Mouse (Mus musculus): ENCODE measurements around the gene Ppp1r18. TPM values are rescaled to one million over a fixed set of nuclear protein-coding genes. Genes with fewer than 3 reads are reported as not detected.

Gene Ppp1r18
- polyA plus RNA-seq, 1 experiment from 2014 or later, result 19.1 TPM

DNA sequence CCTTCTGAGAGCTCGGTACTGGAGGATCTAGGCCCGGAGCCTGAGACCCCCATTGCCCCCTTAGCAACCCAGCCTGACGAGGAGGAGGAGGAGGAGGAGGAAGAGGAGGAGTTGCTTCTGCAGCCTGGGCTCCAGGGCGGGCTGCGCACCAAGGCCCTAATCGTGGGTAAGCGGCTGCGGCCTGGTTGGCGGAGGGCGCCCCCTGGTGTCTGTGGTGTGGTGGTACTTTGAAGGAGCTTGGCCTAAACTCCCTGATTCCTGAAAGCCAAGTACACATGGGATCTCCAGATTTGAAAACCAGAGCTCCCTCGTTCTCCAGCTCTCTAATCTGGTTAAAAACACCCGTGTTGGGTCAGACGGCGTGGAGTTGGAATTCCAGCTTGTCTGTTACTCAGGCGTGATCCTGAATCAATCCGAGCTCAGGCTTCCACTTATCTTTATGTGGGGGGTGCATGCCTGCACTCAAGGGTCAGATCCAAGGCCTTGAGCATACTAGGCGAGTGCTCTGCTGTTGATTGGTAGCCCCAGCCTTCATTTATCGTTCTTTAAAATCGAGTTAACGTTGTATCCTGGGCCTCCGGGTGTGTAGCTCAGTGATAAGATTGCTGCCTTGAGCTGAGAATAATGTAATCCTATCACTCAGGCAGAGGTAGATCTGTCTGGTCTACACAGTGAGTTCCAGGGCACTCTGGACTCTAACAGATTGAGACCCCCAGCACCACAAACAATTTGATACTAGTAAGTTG, 8.6 kb downstream of the Ppp1r18 start:
- Histone ChIP-seq H3K4me2 (replicated peaks; ENCODE audit: low read depth, low read length) (no peak overlapping the region), H3K27ac (ENCODE audit: low read depth, low read length) (no peak overlapping the region), H3K36me3 (ENCODE audit: control insufficient read depth, insufficient read depth, low read length) (peaks cover 31% of the 10 kb centered on the region), H3K9me3 (ENCODE audit: control insufficient read depth, low read length) (no peaks in the 10 kb centered on the region), H3K4me1 (ENCODE audit: control insufficient read depth, insufficient read depth, low read length) (peaks cover 13% of the 10 kb centered on the region), H3K9ac (ENCODE audit: low read depth, low read length) (no peak overlapping the region), H3K27me3 (ENCODE audit: control insufficient read depth, insufficient read depth, low read length) (no peaks in the 10 kb centered on the region), H3K4me3 (ENCODE audit: low read length) (no peak overlapping the region)
- 36% methylated on average over 21 of the region's 21 CpGs for WGBS
- ATAC-seq (ENCODE audit: low FRiP score, low TSS enrichment), result peak; percentile 61; the same call in 1 of the 2 replicates

DNA sequence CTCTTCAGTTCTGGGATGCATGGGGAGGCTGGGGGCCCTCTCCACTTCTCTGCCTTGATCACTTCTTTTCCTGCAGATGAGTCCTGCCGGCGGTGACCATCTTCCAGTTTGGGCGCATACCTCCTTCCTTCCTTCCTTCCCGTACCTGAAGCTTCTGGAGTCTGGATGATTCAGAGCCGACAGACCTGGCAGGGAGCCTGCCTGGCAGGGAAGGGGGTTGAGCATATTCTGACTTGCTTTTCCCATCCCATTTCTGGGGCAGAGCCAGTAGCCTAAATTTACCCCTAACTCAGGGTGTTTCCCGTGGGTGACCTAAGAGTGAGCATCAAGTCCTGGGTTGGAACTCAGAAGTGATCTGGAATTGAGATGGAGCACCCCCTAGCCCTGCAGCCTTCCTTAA, 9.3 kb downstream of the Ppp1r18 start:
- H3K4me2 ChIP-seq (replicated peaks; ENCODE audit: low read depth, low read length), result no peak overlapping the region
- H3K4me3 ChIP-seq (ENCODE audit: low read length), result no peak overlapping the region
- H3K9me3 ChIP-seq (ENCODE audit: control insufficient read depth, low read length), result no peaks in the 10 kb centered on the region
- no peak overlapping the region for H3K9ac ChIP-seq (ENCODE audit: low read depth, low read length)
- WGBS, result 81% methylated on average over 6 of the region's 6 CpGs
- H3K4me1 ChIP-seq (ENCODE audit: control insufficient read depth, insufficient read depth, low read length), result peaks cover 5% of the 10 kb centered on the region
- no peak for ATAC-seq (ENCODE audit: low FRiP score, low TSS enrichment)
- no peaks in the 10 kb centered on the region for H3K27me3 ChIP-seq (ENCODE audit: control insufficient read depth, insufficient read depth, low read length)
- no peak overlapping the region for H3K27ac ChIP-seq (ENCODE audit: low read depth, low read length)
- H3K36me3 ChIP-seq (ENCODE audit: control insufficient read depth, insufficient read depth, low read length), result peaks cover 31% of the 10 kb centered on the region

GRCm38 (mm10) chr17:35879245-35880057, 14.1 kb downstream of the Ppp1r18 start, which contains the start of gene Dhx16:
Dhx16 (plus strand) TSS chr17:35879819.
- no peaks in the 10 kb centered on the region for H3K27me3 ChIP-seq (ENCODE audit: control insufficient read depth, insufficient read depth, low read length)
- peak within 1 kb of the TSS; percentile 91 for H3K9ac ChIP-seq (ENCODE audit: low read depth, low read length)
- H3K4me1 ChIP-seq (ENCODE audit: control insufficient read depth, insufficient read depth, low read length), result no peaks in the 10 kb centered on the region; the same call in 1 of the 2 replicates
- peak; percentile 90 for ATAC-seq (ENCODE audit: low FRiP score, low TSS enrichment)
- H3K4me2 ChIP-seq (replicated peaks; ENCODE audit: low read depth, low read length), result peak within 1 kb of the TSS; percentile 63
- H3K9me3 ChIP-seq (ENCODE audit: control insufficient read depth, low read length), result no peaks in the 10 kb centered on the region
- 6% methylated on average over 66 of the region's 66 CpGs for WGBS
- peaks cover 47% of the 10 kb centered on the region for H3K36me3 ChIP-seq (ENCODE audit: control insufficient read depth, insufficient read depth, low read length)
- H3K4me3 ChIP-seq (ENCODE audit: low read length), result peak within 1 kb of the TSS; percentile 98
- H3K27ac ChIP-seq (ENCODE audit: low read depth, low read length), result no peak within 1 kb of the TSS

GRCm38 (mm10) chr17:35882924-35883323, 17.5 kb downstream of the Ppp1r18 start:
- H3K4me2 ChIP-seq (replicated peaks; ENCODE audit: low read depth, low read length), result no peak overlapping the region
- H3K27me3 ChIP-seq (ENCODE audit: control insufficient read depth, insufficient read depth, low read length), result no peaks in the 10 kb centered on the region
- no peaks in the 10 kb centered on the region; the same call in 1 of the 2 replicates for H3K4me1 ChIP-seq (ENCODE audit: control insufficient read depth, insufficient read depth, low read length)
- no peaks in the 10 kb centered on the region for H3K9me3 ChIP-seq (ENCODE audit: control insufficient read depth, low read length)
- ATAC-seq (ENCODE audit: low FRiP score, low TSS enrichment), result no peak
- 93% methylated on average over 17 of the region's 17 CpGs for WGBS
- no peak overlapping the region for H3K9ac ChIP-seq (ENCODE audit: low read depth, low read length)
- no peak overlapping the region for H3K27ac ChIP-seq (ENCODE audit: low read depth, low read length)
- peaks cover 61% of the 10 kb centered on the region for H3K36me3 ChIP-seq (ENCODE audit: control insufficient read depth, insufficient read depth, low read length)
- H3K4me3 ChIP-seq (ENCODE audit: low read length), result no peak overlapping the region

GRCm38 (mm10) chr17:35883777-35884176, 18.4 kb downstream of the Ppp1r18 start:
- no peak overlapping the region for H3K9ac ChIP-seq (ENCODE audit: low read depth, low read length)
- H3K27ac ChIP-seq (ENCODE audit: low read depth, low read length), result no peak overlapping the region
- WGBS, result 97% methylated on average over 14 of the region's 14 CpGs
- no peak overlapping the region for H3K4me2 ChIP-seq (replicated peaks; ENCODE audit: low read depth, low read length)
- H3K27me3 ChIP-seq (ENCODE audit: control insufficient read depth, insufficient read depth, low read length), result no peaks in the 10 kb centered on the region
- H3K4me1 ChIP-seq (ENCODE audit: control insufficient read depth, insufficient read depth, low read length), result no peaks in the 10 kb centered on the region; the same call in 1 of the 2 replicates
- H3K4me3 ChIP-seq (ENCODE audit: low read length), result no peak overlapping the region
- H3K36me3 ChIP-seq (ENCODE audit: control insufficient read depth, insufficient read depth, low read length), result peaks cover 70% of the 10 kb centered on the region
- no peaks in the 10 kb centered on the region for H3K9me3 ChIP-seq (ENCODE audit: control insufficient read depth, low read length)
- no peak for ATAC-seq (ENCODE audit: low FRiP score, low TSS enrichment)

DNA sequence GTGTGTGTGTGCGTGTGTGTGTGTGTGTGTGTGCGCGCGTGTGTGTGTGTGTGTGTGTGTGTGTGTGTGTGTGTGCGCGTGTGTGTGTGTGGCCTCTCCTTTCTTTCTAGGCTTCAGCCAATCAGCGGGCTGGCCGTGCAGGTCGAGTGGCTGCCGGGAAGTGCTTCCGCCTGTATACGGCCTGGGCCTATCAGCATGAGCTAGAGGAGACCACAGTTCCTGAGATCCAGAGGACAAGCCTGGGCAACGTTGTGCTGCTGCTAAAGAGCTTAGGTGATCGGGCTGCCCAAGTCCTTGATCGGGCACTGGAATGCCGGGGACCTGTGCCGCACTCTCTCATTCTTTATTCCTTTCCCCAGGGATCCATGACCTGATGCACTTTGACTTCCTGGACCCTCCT, 22.3 kb downstream of the Ppp1r18 start:
- no peak overlapping the region for H3K27ac ChIP-seq (ENCODE audit: low read depth, low read length)
- no peaks in the 10 kb centered on the region for H3K27me3 ChIP-seq (ENCODE audit: control insufficient read depth, insufficient read depth, low read length)
- H3K9ac ChIP-seq (ENCODE audit: low read depth, low read length), result no peak overlapping the region
- no peaks in the 10 kb centered on the region for H3K4me1 ChIP-seq (ENCODE audit: control insufficient read depth, insufficient read depth, low read length)
- WGBS, result 72% methylated on average over 17 of the region's 17 CpGs
- ATAC-seq (ENCODE audit: low FRiP score, low TSS enrichment), result no peak
- H3K4me3 ChIP-seq (ENCODE audit: low read length), result no peak overlapping the region
- peaks cover 94% of the 10 kb centered on the region for H3K36me3 ChIP-seq (ENCODE audit: control insufficient read depth, insufficient read depth, low read length)
- no peak overlapping the region for H3K4me2 ChIP-seq (replicated peaks; ENCODE audit: low read depth, low read length)
- no peaks in the 10 kb centered on the region for H3K9me3 ChIP-seq (ENCODE audit: control insufficient read depth, low read length)

DNA sequence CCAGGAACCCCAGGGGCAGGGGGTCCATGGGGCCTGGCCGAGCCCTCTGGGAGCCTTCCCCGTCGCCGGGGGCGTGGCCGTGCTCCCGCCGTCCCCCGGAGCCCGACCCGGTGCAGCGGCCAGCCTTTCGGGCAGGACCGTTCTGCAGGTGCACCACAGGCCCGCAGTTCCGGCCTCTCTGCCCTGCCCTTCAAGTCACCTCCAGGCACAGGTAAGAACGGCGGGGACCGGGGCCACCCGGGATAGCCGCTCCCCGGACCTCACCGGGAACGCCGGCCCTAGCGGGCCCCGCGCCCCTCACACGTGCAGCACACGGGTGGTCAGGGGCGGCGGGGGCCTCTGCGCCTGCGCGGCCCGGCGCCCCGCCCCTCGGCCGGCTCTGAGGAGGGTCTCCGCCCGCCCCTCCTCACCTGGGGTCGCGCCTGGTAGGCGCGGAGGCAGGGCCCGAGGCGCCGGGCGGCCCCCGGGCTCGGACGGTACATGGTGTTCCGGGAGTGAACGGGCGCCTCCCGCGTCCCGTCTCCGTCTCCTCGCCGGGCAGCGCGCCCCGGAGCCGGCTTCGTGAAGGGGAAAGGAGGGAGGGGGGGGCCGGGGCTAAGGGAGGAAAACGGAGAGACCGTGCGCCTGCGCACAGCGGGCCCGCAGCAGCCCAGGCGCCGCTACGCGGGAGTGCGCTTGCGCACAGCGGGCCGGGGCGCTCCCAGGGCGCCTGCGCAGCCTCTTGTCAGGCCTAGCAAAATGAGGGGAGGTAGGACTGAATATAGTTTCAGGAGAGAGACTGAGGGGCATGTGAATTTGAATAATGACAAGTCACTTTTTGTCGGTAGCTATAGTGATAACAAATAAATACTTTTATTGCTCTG, 31.6 kb downstream of the Ppp1r18 start, which contains the start of gene 2310061I04Rik:
2310061I04Rik (minus strand) TSS at position 651 of the 863 bp plus-strand sequence.
- no peaks in the 10 kb centered on the region for H3K9me3 ChIP-seq (ENCODE audit: control insufficient read depth, low read length)
- H3K4me3 ChIP-seq (ENCODE audit: low read length), result peak within 1 kb of the TSS; percentile 83
- peak within 1 kb of the TSS; percentile 89 for H3K9ac ChIP-seq (ENCODE audit: low read depth, low read length)
- under 1% methylated on average over 61 of the region's 86 CpGs for WGBS
- peak within 1 kb of the TSS; percentile 88 for H3K4me2 ChIP-seq (replicated peaks; ENCODE audit: low read depth, low read length)
- ATAC-seq (ENCODE audit: low FRiP score, low TSS enrichment), result peak; percentile 93
- H3K27me3 ChIP-seq (ENCODE audit: control insufficient read depth, insufficient read depth, low read length), result no peaks in the 10 kb centered on the region
- peaks cover 57% of the 10 kb centered on the region for H3K36me3 ChIP-seq (ENCODE audit: control insufficient read depth, insufficient read depth, low read length)
- H3K4me1 ChIP-seq (ENCODE audit: control insufficient read depth, insufficient read depth, low read length), result peaks cover 12% of the 10 kb centered on the region
- peak within 1 kb of the TSS; percentile 82 for H3K27ac ChIP-seq (ENCODE audit: low read depth, low read length)

DNA sequence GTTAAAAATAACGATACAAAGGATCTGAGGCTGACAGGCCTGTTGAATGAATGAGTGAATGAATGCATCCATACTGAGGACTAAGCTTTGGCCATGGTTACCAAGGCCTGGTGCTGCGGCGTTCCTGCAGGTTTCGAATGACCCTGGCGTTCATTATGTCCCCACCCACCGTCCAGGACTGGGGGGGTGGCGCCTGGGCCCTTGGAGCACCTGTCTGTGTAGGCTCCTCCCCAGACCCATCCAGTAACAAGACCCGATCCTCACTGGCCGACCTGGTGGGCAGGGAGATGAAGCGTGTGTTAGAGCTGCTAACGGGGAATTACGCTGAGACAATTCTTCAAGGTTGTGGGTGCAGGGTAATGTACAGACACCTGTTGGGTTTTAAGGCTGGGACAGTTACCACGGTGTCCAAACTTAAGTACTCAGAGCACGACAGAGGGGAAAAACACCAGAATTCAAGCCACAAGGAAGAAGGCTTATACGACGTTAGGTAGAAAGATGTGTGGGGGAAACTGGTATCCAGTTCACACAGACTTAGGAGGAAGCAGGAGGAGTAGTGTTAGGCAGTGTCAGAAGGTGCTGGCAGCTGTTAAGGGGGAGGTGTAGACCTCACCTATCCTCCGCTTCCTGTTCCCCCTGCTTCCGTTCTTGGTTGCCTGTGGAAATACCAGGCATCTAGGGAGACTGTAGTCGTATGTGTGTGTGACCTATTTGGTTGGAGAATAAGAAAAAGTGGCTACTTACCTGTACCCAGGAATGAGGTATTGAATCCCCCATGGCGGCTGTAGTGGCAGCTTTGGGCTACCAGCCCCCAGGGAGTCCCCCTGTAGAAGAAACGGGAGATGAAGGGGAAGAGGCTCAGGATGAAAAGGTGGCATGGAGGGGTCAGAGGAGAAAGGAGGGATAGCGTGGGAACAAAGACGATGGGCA, 32.5 kb downstream of the Ppp1r18 start:
- peak; percentile 37 for ATAC-seq (ENCODE audit: low FRiP score, low TSS enrichment)
- H3K9me3 ChIP-seq (ENCODE audit: control insufficient read depth, low read length), result no peaks in the 10 kb centered on the region
- H3K27me3 ChIP-seq (ENCODE audit: control insufficient read depth, insufficient read depth, low read length), result no peaks in the 10 kb centered on the region
- H3K36me3 ChIP-seq (ENCODE audit: control insufficient read depth, insufficient read depth, low read length), result peaks cover 56% of the 10 kb centered on the region
- peak overlapping the region; percentile 89 for H3K9ac ChIP-seq (ENCODE audit: low read depth, low read length)
- H3K27ac ChIP-seq (ENCODE audit: low read depth, low read length), result no peak overlapping the region
- H3K4me2 ChIP-seq (replicated peaks; ENCODE audit: low read depth, low read length), result peak overlapping the region; percentile 88
- H3K4me1 ChIP-seq (ENCODE audit: control insufficient read depth, insufficient read depth, low read length), result peaks cover 12% of the 10 kb centered on the region
- peak overlapping the region; percentile 83 for H3K4me3 ChIP-seq (ENCODE audit: low read length)
- WGBS, result 40% methylated on average over 23 of the region's 23 CpGs

Data from kidney, embryonic 14.5 days (tissue).